Mouse (Mus musculus) hindbrain, embryonic 14.5 days (tissue): Measurements from ENCODE around the gene Apbb2. TPM values are rescaled to one million over a fixed set of nuclear protein-coding genes. Genes with fewer than 3 reads are reported as not detected.
A peak's percentile ranks its signal among the peaks of the same experiment; 100 is the strongest.

Experiments
- ATAC-seq: fragments of 200-750 bp; cut with Nextera tagmentation; 2 replicates; pipeline ENCODE4 v1.8.0; 2017; ENCODE audit warnings: moderate number of reproducible peaks, mild to moderate bottlenecking, moderate TSS enrichment, moderate library complexity; ENCODE audit not compliant: low FRiP score
- DNase-seq: peaks from one replicate; pipeline ENCODE4 v3.0.0-alpha.2; 2015; ENCODE audit warnings: low spot score
- H3K27ac ChIP-seq: fragments of 300-500 bp; sonication (generic); 2 replicates; pipeline ENCODE4 v1.5.1; 2014; ENCODE audit warnings: mild to moderate bottlenecking, moderate library complexity
- H3K27me3 ChIP-seq: fragments of 300-500 bp; sonication (generic); 2 replicates; pipeline ENCODE4 v1.6.1; 2014; ENCODE audit warnings: mild to moderate bottlenecking, low read length, mixed read lengths; ENCODE audit not compliant: control insufficient read depth, insufficient read depth
- H3K36me3 ChIP-seq: fragments of 300-500 bp; sonication (generic); replicated peaks from 2 replicates; pipeline ENCODE4 v1.6.1; 2014; ENCODE audit not compliant: control insufficient read depth, insufficient read depth
- H3K4me1 ChIP-seq: fragments of 300-500 bp; sonication (generic); replicated peaks from 2 replicates; pipeline ENCODE4 v1.6.1; 2014; ENCODE audit warnings: antibody characterized with exemption, low read length, mixed read lengths; ENCODE audit not compliant: control insufficient read depth, insufficient read depth
- H3K4me2 ChIP-seq: fragments of 300-500 bp; sonication (generic); replicated peaks from 2 replicates; pipeline ENCODE4 v1.6.1; 2014; ENCODE audit warnings: mild to moderate bottlenecking, moderate library complexity
- H3K4me3 ChIP-seq: fragments of 300-500 bp; sonication (generic); replicated peaks from 2 replicates; pipeline ENCODE4 v1.5.1; 2014; ENCODE audit warnings: mild to moderate bottlenecking, low read length
- H3K9ac ChIP-seq: fragments of 300-500 bp; sonication (generic); 2 replicates; pipeline ENCODE4 v1.6.1; 2014
- H3K9me3 ChIP-seq: fragments of 300-500 bp; sonication (generic); 2 replicates; pipeline ENCODE4 v1.6.1; 2016; ENCODE audit warnings: low read length; ENCODE audit not compliant: control insufficient read depth
- WGBS: fragments of 180-500 bp; shearing (Covaris S2); extraction: QIAGEN DNeasy Blood & Tissue Kit; methylation state at CpG from one replicate; pipeline ENCODE4 v1.1.7; 2014; 5-methylcytosine and 5-hydroxymethylcytosine counted together
- polyA plus RNA-seq: library from polyadenylated mRNA; unstranded; fragments of >200 nt; fragmentation: Nextera tagmentation; extraction: Ambion mirVana; gene quantifications from 2 replicates; pipeline ENCODE4 v1.2.1, GENCODE M21; 2014

The Apbb2 gene
- polyA plus RNA-seq, 1 experiment from 2014 or later = 113 TPM

- ATAC-seq (no peak), DNase-seq (no peak)
- H3K9ac ChIP-seq = 0 out of 2 replicates have a peak overlapping the region, but pooled peaks have one; percentile 92
- H3K27ac ChIP-seq = peak overlapping the region; percentile 92
- no peaks in the 10 kb centered on the region for H3K27me3 ChIP-seq
- H3K4me2 ChIP-seq = peak overlapping the region; percentile 62
- no peaks in the 10 kb centered on the region for H3K36me3 ChIP-seq
- peak overlapping the region; percentile 70 for H3K4me3 ChIP-seq
- 35% methylated on average over 11 of the region's 11 CpGs for WGBS
- H3K9me3 ChIP-seq = no peaks in the 10 kb centered on the region
- peaks cover 32% of the 10 kb centered on the region for H3K4me1 ChIP-seq
These were observed 611 bp upstream of the Apbb2 start for GRCm38 (mm10) chr5:66619195-66619594.

GRCm38 (mm10) chr5:66617921-66618460, 593 bp downstream of the Apbb2 start:
- H3K27me3 ChIP-seq = no peaks in the 10 kb centered on the region
- no peaks in the 10 kb centered on the region for H3K9me3 ChIP-seq
- H3K4me1 ChIP-seq = peaks cover 40% of the 10 kb centered on the region
- under 1% methylated on average over 54 of the region's 54 CpGs for WGBS
- H3K27ac ChIP-seq = peak overlapping the region; percentile 92
- DNase-seq (peak; percentile 45), ATAC-seq (peak; percentile 59)
- peak overlapping the region; percentile 92 for H3K9ac ChIP-seq
- H3K4me3 ChIP-seq = peak overlapping the region; percentile 70
- H3K4me2 ChIP-seq = peak overlapping the region; percentile 62
- no peaks in the 10 kb centered on the region for H3K36me3 ChIP-seq

- DNase-seq (no peak), ATAC-seq (no peak)
- Histone ChIP-seq H3K36me3 (no peaks in the 10 kb centered on the region), H3K27me3 (no peaks in the 10 kb centered on the region), H3K27ac (no peak overlapping the region), H3K4me1 (peaks cover 48% of the 10 kb centered on the region), H3K4me2 (peak overlapping the region; percentile 13; the same call in 1 of the 2 replicates), H3K9ac (no peak overlapping the region), H3K4me3 (no peak overlapping the region), H3K9me3 (no peaks in the 10 kb centered on the region)
- 80% methylated on average over 4 of the region's 4 CpGs for WGBS
These were observed 3.6 kb downstream of the Apbb2 start for GRCm38 (mm10) chr5:66614940-66615339.

GRCm38 (mm10) chr5:66613725-66614124, 4.9 kb downstream of the Apbb2 start:
- H3K9me3 ChIP-seq = no peaks in the 10 kb centered on the region
- H3K36me3 ChIP-seq = no peaks in the 10 kb centered on the region
- WGBS = 72% methylated on average over 3 of the region's 3 CpGs
- DNase-seq (no peak), ATAC-seq (no peak)
- H3K4me2 ChIP-seq = no peak overlapping the region
- H3K9ac ChIP-seq = no peak overlapping the region
- H3K4me3 ChIP-seq = no peak overlapping the region
- H3K4me1 ChIP-seq = peaks cover 51% of the 10 kb centered on the region
- H3K27ac ChIP-seq = peak overlapping the region; percentile 29; the same call in 1 of the 2 replicates
- H3K27me3 ChIP-seq = no peaks in the 10 kb centered on the region

GRCm38 (mm10) chr5:66612964-66613363, 5.6 kb downstream of the Apbb2 start:
- 66% methylated on average over 5 of the region's 5 CpGs for WGBS
- Histone ChIP-seq H3K27me3 (no peaks in the 10 kb centered on the region), H3K4me2 (no peak overlapping the region; the same call in 1 of the 2 replicates), H3K27ac (peak overlapping the region; percentile 29; the same call in 1 of the 2 replicates), H3K9me3 (no peaks in the 10 kb centered on the region), H3K4me3 (no peak overlapping the region), H3K4me1 (peaks cover 51% of the 10 kb centered on the region), H3K36me3 (no peaks in the 10 kb centered on the region), H3K9ac (no peak overlapping the region)
- DNase-seq (no peak), ATAC-seq (no peak)

- H3K9ac ChIP-seq = no peak overlapping the region
- H3K9me3 ChIP-seq = no peaks in the 10 kb centered on the region
- no peaks in the 10 kb centered on the region for H3K27me3 ChIP-seq
- ATAC-seq = no peak
- H3K27ac ChIP-seq = no peak overlapping the region
- no peak for DNase-seq
- no peaks in the 10 kb centered on the region for H3K36me3 ChIP-seq
- H3K4me3 ChIP-seq = no peak overlapping the region
- WGBS = 73% methylated on average over 4 of the region's 4 CpGs
- peaks cover 47% of the 10 kb centered on the region for H3K4me1 ChIP-seq
- H3K4me2 ChIP-seq = no peak overlapping the region
These were observed 6.7 kb downstream of the Apbb2 start for GRCm38 (mm10) chr5:66611851-66612250.

GRCm38 (mm10) chr5:66611361-66611760, 7.2 kb downstream of the Apbb2 start:
- Histone ChIP-seq H3K4me1 (peaks cover 42% of the 10 kb centered on the region), H3K36me3 (no peaks in the 10 kb centered on the region), H3K9me3 (no peaks in the 10 kb centered on the region), H3K27me3 (no peaks in the 10 kb centered on the region), H3K27ac (no peak overlapping the region), H3K4me3 (no peak overlapping the region), H3K9ac (no peak overlapping the region), H3K4me2 (no peak overlapping the region)
- WGBS = 87% methylated on average over 5 of the region's 5 CpGs
- ATAC-seq (no peak), DNase-seq (no peak)

GRCm38 (mm10) chr5:66610270-66610669, 8.3 kb downstream of the Apbb2 start:
- Histone ChIP-seq H3K4me1 (peaks cover 34% of the 10 kb centered on the region), H3K4me3 (no peak overlapping the region), H3K27me3 (no peaks in the 10 kb centered on the region), H3K27ac (no peak overlapping the region), H3K9ac (no peak overlapping the region), H3K4me2 (no peak overlapping the region), H3K36me3 (no peaks in the 10 kb centered on the region), H3K9me3 (no peaks in the 10 kb centered on the region)
- WGBS = 89% methylated on average over 12 of the region's 12 CpGs
- no peak for ATAC-seq
- DNase-seq = no peak

- H3K27me3 ChIP-seq = no peaks in the 10 kb centered on the region
- H3K4me3 ChIP-seq = no peak overlapping the region
- DNase-seq (no peak), ATAC-seq (no peak)
- H3K9ac ChIP-seq = no peak overlapping the region
- WGBS = 79% methylated on average over 7 of the region's 7 CpGs
- no peaks in the 10 kb centered on the region for H3K9me3 ChIP-seq
- no peaks in the 10 kb centered on the region for H3K36me3 ChIP-seq
- H3K4me1 ChIP-seq = peaks cover 25% of the 10 kb centered on the region
- H3K4me2 ChIP-seq = no peak overlapping the region
- H3K27ac ChIP-seq = no peak overlapping the region
These were observed 9.3 kb downstream of the Apbb2 start for GRCm38 (mm10) chr5:66609306-66609705.

GRCm38 (mm10) chr5:66607801-66608200, 10.8 kb downstream of the Apbb2 start:
- ATAC-seq (no peak), DNase-seq (no peak)
- Histone ChIP-seq H3K36me3 (no peaks in the 10 kb centered on the region), H3K27ac (no peak overlapping the region), H3K9ac (no peak overlapping the region), H3K9me3 (no peaks in the 10 kb centered on the region), H3K4me2 (no peak overlapping the region), H3K4me3 (no peak overlapping the region), H3K4me1 (peaks cover 23% of the 10 kb centered on the region), H3K27me3 (no peaks in the 10 kb centered on the region)
- WGBS = 94% methylated on average over 10 of the region's 10 CpGs
